ENCODE assay signal across 8 mouse cellular contexts in the genomic region with DNA sequence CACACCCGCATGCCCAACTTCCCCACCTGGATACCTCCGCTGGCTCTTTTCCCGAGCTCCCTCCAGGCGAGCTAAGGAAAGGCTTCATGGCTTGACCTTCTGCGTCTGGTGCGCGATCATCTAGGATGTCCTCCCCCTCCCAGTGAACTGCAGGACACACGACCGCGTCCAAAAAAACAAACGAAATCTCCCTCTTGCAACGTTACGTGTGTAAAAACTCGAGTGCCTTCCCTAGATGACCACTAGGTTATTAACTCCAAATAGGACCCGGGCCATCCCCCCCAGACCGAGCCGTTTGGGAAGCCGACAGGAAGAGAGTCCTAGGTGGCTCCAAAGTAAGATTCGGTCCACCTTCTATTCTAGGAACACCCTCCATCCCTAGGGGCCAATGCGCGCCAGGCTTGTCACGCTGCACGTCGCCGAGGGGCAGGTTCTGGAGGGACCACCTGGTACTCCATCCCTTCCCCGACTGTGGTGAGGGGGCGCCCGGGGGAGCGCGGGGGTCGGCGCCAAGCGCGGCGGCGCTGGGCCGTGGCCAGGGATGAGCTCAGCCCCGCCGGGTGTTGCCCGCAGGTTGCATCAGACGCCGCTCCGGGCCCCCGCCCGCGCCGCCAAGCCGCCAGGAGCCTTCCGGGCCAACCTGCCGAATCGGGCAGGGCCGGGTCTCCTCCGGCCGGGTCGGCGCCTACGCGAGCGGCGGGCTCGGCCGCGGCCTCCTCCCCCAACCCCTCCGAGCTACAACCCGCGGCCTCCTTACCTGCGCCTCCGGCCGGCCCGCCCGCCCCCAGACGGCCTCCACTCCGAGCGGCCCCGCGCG. TPM values are rescaled to one million over a fixed set of nuclear protein-coding genes. Genes with fewer than 3 reads are reported as not detected.
DNase-seq lines count a peak whose midpoint lies in the region; ATAC-seq and TF ChIP-seq lines count a peak whose summit lies in the region.

No protein-coding gene starts in this region.

- peak overlapping the region; percentile 82 for H3K27ac ChIP-seq in limb, embryonic 14.5 days (replicated peaks; ENCODE audit: low read depth, low read length)
- H3K27ac ChIP-seq in midbrain, embryonic 15.5 days = peak overlapping the region; percentile 91

- H3K4me3 ChIP-seq in limb, embryonic 14.5 days (replicated peaks; ENCODE audit: low read length) = peak overlapping the region; percentile 93
- H3K4me3 ChIP-seq in midbrain, embryonic 15.5 days = peak overlapping the region; percentile 91

- H3K27me3 ChIP-seq in limb, embryonic 14.5 days (ENCODE audit: control insufficient read depth, insufficient read depth, low read length) = no peaks in the 10 kb centered on the region
- no peaks in the 10 kb centered on the region for H3K27me3 ChIP-seq in midbrain, embryonic 15.5 days (replicated peaks)

- DNase-seq in adipocyte (ENCODE audit: low spot score) = peak; percentile 51
- DNase-seq in embryo, embryonic 9.5 days (ENCODE audit: extremely low spot score) = peak; percentile 58
- peak; percentile 46 for DNase-seq in kidney, adult 9 months
- DNase-seq in limb, embryonic 14.5 days (ENCODE audit: low spot score) = no peak
- peak; percentile 5 for DNase-seq in thymus, postnatal 0 days (ENCODE audit: low spot score)

- H3K9me3 ChIP-seq in limb, embryonic 14.5 days (ENCODE audit: control insufficient read depth, low read length) = no peaks in the 10 kb centered on the region
- no peaks in the 10 kb centered on the region for H3K9me3 ChIP-seq in midbrain, embryonic 15.5 days

- H3K4me1 ChIP-seq in limb, embryonic 14.5 days (ENCODE audit: control insufficient read depth, insufficient read depth, low read length) = peaks cover 10% of the 10 kb centered on the region
- H3K4me1 ChIP-seq in midbrain, embryonic 15.5 days = peaks cover 28% of the 10 kb centered on the region

- H3K36me3 ChIP-seq in limb, embryonic 14.5 days (ENCODE audit: control insufficient read depth, insufficient read depth, low read length) = 0 out of 2 replicates have a peak, but pooled peaks cover under 1% of the 10 kb centered on the region
- no peaks in the 10 kb centered on the region for H3K36me3 ChIP-seq in midbrain, embryonic 15.5 days (replicated peaks)

- TF ChIP-seq POLR2A in limb, embryonic 14.5 days (IDR thresholded peaks at IDR 0.05; ENCODE audit: borderline replicate concordance, extremely low read depth, insufficient read depth, insufficient read length) = no peak

- ATAC-seq in CD4-positive, CD25-positive, alpha-beta regulatory T cell, adult 4 months = peak; percentile 38
- peak; percentile 23 for ATAC-seq in granulocyte monocyte progenitor cell, adult 5-6 weeks (replicated peaks; ENCODE audit: poor library complexity, severe bottlenecking)
- ATAC-seq in limb, embryonic 14.5 days (ENCODE audit: low FRiP score, low read depth) = peak; percentile 87
- ATAC-seq in midbrain, embryonic 15.5 days (replicated peaks) = peak; percentile 92

- H3K9ac ChIP-seq in limb, embryonic 14.5 days (ENCODE audit: low read depth, low read length, severe bottlenecking) = peak overlapping the region; percentile 91
- peak overlapping the region; percentile 91 for H3K9ac ChIP-seq in midbrain, embryonic 15.5 days

- WGBS in limb, embryonic 14.5 days = under 1% methylated on average over 43 of the region's 77 CpGs
- WGBS in midbrain, embryonic 15.5 days = under 1% methylated on average over 67 of the region's 77 CpGs

- peak overlapping the region; percentile 63 for H3K4me2 ChIP-seq in limb, embryonic 14.5 days (replicated peaks; ENCODE audit: low read depth, low read length, severe bottlenecking)
- peak overlapping the region; percentile 87 for H3K4me2 ChIP-seq in midbrain, embryonic 15.5 days

RNA-seq across cellular contexts. Expression of gene Cebpg, which starts 0.5 kb away (rescaled TPM):
- 10 to 100 TPM in 1 of 2 experiments, 1 to 10 TPM in 1; 9.4 to 10.9 TPM for polyA plus RNA-seq in CD4-positive, CD25-positive, alpha-beta regulatory T cell, adult 4 months (2017; shearing (Covaris generic))
- 21.3 TPM in 2 replicates for total RNA-seq in granulocyte monocyte progenitor cell, adult 5-6 weeks (2014; fragmentation: Nextera tagmentation)
- 22.5 and 26.3 TPM in 2 replicates for total RNA-seq in granulocyte monocyte progenitor cell, adult 5-6 weeks (2017)
- polyA plus RNA-seq in limb, embryonic 14.5 days (2012; rRNA removed) = 18.1 and 27.6 TPM in 2 replicates
- 39.3 and 41.6 TPM in 2 replicates for polyA plus RNA-seq in limb, embryonic 14.5 days (2014; fragmentation: Nextera tagmentation; extraction: Ambion mirVana)
- 30.8 and 31.5 TPM in 2 replicates for polyA plus RNA-seq in midbrain, embryonic 15.5 days (2015; fragmentation: Nextera tagmentation; extraction: Ambion mirVana)
- polyA plus RNA-seq in thymus, postnatal 0 days (2015; fragmentation: Nextera tagmentation; extraction: Ambion mirVana) = 40.5 and 43.7 TPM in 2 replicates

Comparison
In these comparisons a context has a peak if more than half of its experiments do, and no peak if none do; other contexts are left out.
1. ATAC-seq: peak in every context shown above with its lines; median percentile 92 in midbrain, embryonic 15.5 days; 87 in limb, embryonic 14.5 days; 38 in CD4-positive, CD25-positive, alpha-beta regulatory T cell, adult 4 months; 23 in granulocyte monocyte progenitor cell, adult 5-6 weeks.